Mouse (Mus musculus) heart, adult 2 months (tissue): ENCODE results near the gene Asb14.

ENCODE experiments used
- CTCF ChIP-seq: fragments of 200-600 bp; IDR thresholded peaks from 2 replicates; pipeline ENCODE4 v1.8.1; 2022; ENCODE audit warnings: antibody characterized with exemption, mild to moderate bottlenecking, moderate library complexity
- EP300 ChIP-seq: fragments of 200-500 bp; IDR thresholded peaks from 2 replicates; pipeline ENCODE4 v1.6.1; 2011; ENCODE audit warnings: low read depth, low read length, control low read depth; ENCODE audit not compliant: insufficient read depth
- POLR2A ChIP-seq: fragments of 200-500 bp; IDR thresholded peaks from 2 replicates; pipeline ENCODE4 v1.6.1; 2011; ENCODE audit warnings: mild to moderate bottlenecking, low read depth, low read length, control low read depth; ENCODE audit not compliant: insufficient read depth

GRCm38 (mm10) chr14:26853053-26853452, 41.3 kb upstream of the Asb14 start:
- no peak for TF ChIP-seq CTCF
- TF ChIP-seq POLR2A: no peak
- TF ChIP-seq EP300: no peak
